8 mouse cellular contexts compared by ENCODE assay signal in genomic region chr16:24165461-24166081, GRCm38 (mm10).
DNase-seq lines count a peak whose midpoint lies in the region; ATAC-seq and TF ChIP-seq lines count a peak whose summit lies in the region.

No protein-coding gene starts in this region.

- peak; percentile 12 for DNase-seq in kidney, postnatal 10 days
- DNase-seq in kidney, adult 18-20 months: no peak
- peak; percentile 39 for DNase-seq in liver, postnatal 0 days
- DNase-seq in layer of hippocampus, postnatal 25 days (ENCODE audit: extremely low spot score in 1 of 2, low spot score in 1 of 2): no peak
- DNase-seq in embryo, embryonic 10.5 days (ENCODE audit: low spot score): no peak

- no peaks in the 10 kb centered on the region for H3K9me3 ChIP-seq in embryonic facial prominence, embryonic 12.5 days
- H3K9me3 ChIP-seq in liver, postnatal 0 days (ENCODE audit: low read length): no peaks in the 10 kb centered on the region
- no peaks in the 10 kb centered on the region for H3K9me3 ChIP-seq in stomach, embryonic 14.5 days (ENCODE audit: control insufficient read depth, low read depth, low read length)
- no peaks in the 10 kb centered on the region for H3K9me3 ChIP-seq in neural tube, embryonic 15.5 days (replicated peaks)

- H3K27ac ChIP-seq in embryonic facial prominence, embryonic 12.5 days: 0 out of 2 replicates have a peak overlapping the region, but pooled peaks have one; percentile 37
- peak overlapping the region; percentile 34; the same call in 1 of the 2 replicates for H3K27ac ChIP-seq in liver, postnatal 0 days (ENCODE audit: low read depth)
- peak overlapping the region; percentile 58; the same call in 1 of the 2 replicates for H3K27ac ChIP-seq in stomach, embryonic 14.5 days (ENCODE audit: low read length)
- no peak overlapping the region for H3K27ac ChIP-seq in neural tube, embryonic 15.5 days (replicated peaks)

- no peak overlapping the region for H3K9ac ChIP-seq in embryonic facial prominence, embryonic 12.5 days
- H3K9ac ChIP-seq in liver, postnatal 0 days (replicated peaks): no peak overlapping the region
- 0 out of 2 replicates have a peak overlapping the region, but pooled peaks have one; percentile 3 for H3K9ac ChIP-seq in stomach, embryonic 14.5 days (replicated peaks; ENCODE audit: low read depth, low read length)
- no peak overlapping the region for H3K9ac ChIP-seq in neural tube, embryonic 15.5 days (replicated peaks)

- no peaks in the 10 kb centered on the region for H3K36me3 ChIP-seq in embryonic facial prominence, embryonic 12.5 days
- no peaks in the 10 kb centered on the region for H3K36me3 ChIP-seq in liver, postnatal 0 days (replicated peaks; ENCODE audit: insufficient read depth, low read length)
- H3K36me3 ChIP-seq in stomach, embryonic 14.5 days (ENCODE audit: control insufficient read depth, insufficient read depth, low read length): no peaks in the 10 kb centered on the region
- H3K36me3 ChIP-seq in neural tube, embryonic 15.5 days: no peaks in the 10 kb centered on the region

- no peak for TF ChIP-seq EP300 in liver, postnatal 0 days (IDR thresholded peaks at IDR 0.05; ENCODE audit: low read depth)

- no peak for TF ChIP-seq CTCF in liver, postnatal 0 days (IDR thresholded peaks at IDR 0.05; ENCODE audit: low read depth)

- no peaks in the 10 kb centered on the region for H3K27me3 ChIP-seq in embryonic facial prominence, embryonic 12.5 days
- no peaks in the 10 kb centered on the region for H3K27me3 ChIP-seq in liver, postnatal 0 days (ENCODE audit: insufficient read depth, low read length)
- H3K27me3 ChIP-seq in stomach, embryonic 14.5 days (ENCODE audit: control insufficient read depth, insufficient read depth, low read length): no peaks in the 10 kb centered on the region
- H3K27me3 ChIP-seq in neural tube, embryonic 15.5 days (replicated peaks): no peaks in the 10 kb centered on the region

- H3K4me2 ChIP-seq in embryonic facial prominence, embryonic 12.5 days (replicated peaks): no peak overlapping the region
- no peak overlapping the region for H3K4me2 ChIP-seq in liver, postnatal 0 days (ENCODE audit: low read depth, low read length)
- H3K4me2 ChIP-seq in stomach, embryonic 14.5 days (replicated peaks; ENCODE audit: low read depth, low read length): no peak overlapping the region
- H3K4me2 ChIP-seq in neural tube, embryonic 15.5 days: no peak overlapping the region

- no peak overlapping the region for H3K4me3 ChIP-seq in embryonic facial prominence, embryonic 12.5 days
- no peak overlapping the region for H3K4me3 ChIP-seq in liver, postnatal 0 days (ENCODE audit: low read depth, low read length)
- no peak overlapping the region for H3K4me3 ChIP-seq in stomach, embryonic 14.5 days (ENCODE audit: low read depth, low read length)
- H3K4me3 ChIP-seq in neural tube, embryonic 15.5 days (replicated peaks): no peak overlapping the region

- 53% methylated on average over 11 of the region's 11 CpGs for WGBS in embryonic facial prominence, embryonic 12.5 days
- 53% methylated on average over 11 of the region's 11 CpGs for WGBS in liver, postnatal 0 days (ENCODE audit: insufficient replicate concordance)
- 47% methylated on average over 11 of the region's 11 CpGs for WGBS in stomach, embryonic 14.5 days
- 61% methylated on average over 11 of the region's 11 CpGs for WGBS in neural tube, embryonic 15.5 days

- ATAC-seq in embryonic facial prominence, embryonic 12.5 days (ENCODE audit: insufficient number of reproducible peaks, insufficient read depth, low FRiP score, low TSS enrichment): no peak; the same call in 1 of the 2 replicates
- ATAC-seq in liver, postnatal 0 days: peak; percentile 36
- 0 out of 2 replicates have a peak, but pooled peaks have one; percentile 33 for ATAC-seq in stomach, embryonic 14.5 days (ENCODE audit: insufficient number of reproducible peaks, insufficient read depth, low FRiP score, low read depth)
- no peak for ATAC-seq in neural tube, embryonic 15.5 days (ENCODE audit: low FRiP score)

- H3K4me1 ChIP-seq in embryonic facial prominence, embryonic 12.5 days: peaks cover 10% of the 10 kb centered on the region; the same call in 1 of the 2 replicates
- H3K4me1 ChIP-seq in liver, postnatal 0 days (ENCODE audit: insufficient read depth): peaks cover 17% of the 10 kb centered on the region
- peaks cover 2% of the 10 kb centered on the region; the same call in 1 of the 2 replicates for H3K4me1 ChIP-seq in stomach, embryonic 14.5 days (ENCODE audit: control insufficient read depth, insufficient read depth, low read length)
- no peaks in the 10 kb centered on the region for H3K4me1 ChIP-seq in neural tube, embryonic 15.5 days

Comparison
In these comparisons a context has a peak if more than half of its experiments do, and no peak if none do; other contexts are left out.
1. DNase-seq: peak in kidney, postnatal 10 days (single experiment) and liver, postnatal 0 days (single experiment); none in kidney, adult 18-20 months (single experiment), layer of hippocampus, postnatal 25 days (0 of 2) and embryo, embryonic 10.5 days (single experiment).
2. ATAC-seq: peak in liver, postnatal 0 days (single experiment) and stomach, embryonic 14.5 days (single experiment); none in embryonic facial prominence, embryonic 12.5 days (single experiment) and neural tube, embryonic 15.5 days (single experiment).